Mouse (Mus musculus) left cerebral cortex, postnatal 36 days (tissue): Measurements from ENCODE around the gene Lig1. TPM values are rescaled to one million over a fixed set of nuclear protein-coding genes. Genes with fewer than 3 reads are reported as not detected.

Experiments
- DNase-seq, 2 experiments: peaks; one replicate each; pipeline ENCODE4 v3.0.0; 2021 to 2022; ENCODE audit warnings: low spot score in 2 of 2, mixed read lengths in 1 of 2
- intact Hi-C: fragments of 180-260 bp; cut with DNase I; formaldehyde crosslinking; loops from one replicate; pipeline ENCODE4 v1.15.1; 2025
- total RNA-seq, 2 experiments: library from RNA; stranded (reverse); gene quantifications; 2 replicates each; pipeline ENCODE4 v1.2.3; 2021

Lig1 gene
- total RNA-seq, 2 experiments from 2014 or later = 7.0 to 7.8 TPM

DNA sequence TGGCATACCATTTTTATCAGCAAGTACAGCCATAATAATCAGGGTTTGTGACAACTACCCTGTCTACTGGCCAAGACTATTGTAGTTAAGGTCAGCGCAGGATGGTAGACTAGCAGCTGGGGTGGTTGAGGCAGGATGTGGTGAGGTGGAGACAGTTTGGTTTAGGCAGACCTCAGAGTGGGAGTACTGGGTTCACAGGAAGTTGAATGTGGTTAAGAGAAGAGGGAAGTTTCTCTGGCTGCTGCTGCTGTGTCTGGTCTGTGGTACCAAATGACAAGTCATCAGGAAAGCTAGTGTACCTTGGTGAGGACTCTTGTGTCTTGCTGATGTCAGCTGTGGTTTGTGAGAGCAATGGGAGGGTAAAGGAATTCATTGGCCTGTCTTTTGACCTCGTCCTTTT lies 25.7 kb downstream of the Lig1 start:
- DNase-seq = no peak
- intact Hi-C loops = no loop called here

DNA sequence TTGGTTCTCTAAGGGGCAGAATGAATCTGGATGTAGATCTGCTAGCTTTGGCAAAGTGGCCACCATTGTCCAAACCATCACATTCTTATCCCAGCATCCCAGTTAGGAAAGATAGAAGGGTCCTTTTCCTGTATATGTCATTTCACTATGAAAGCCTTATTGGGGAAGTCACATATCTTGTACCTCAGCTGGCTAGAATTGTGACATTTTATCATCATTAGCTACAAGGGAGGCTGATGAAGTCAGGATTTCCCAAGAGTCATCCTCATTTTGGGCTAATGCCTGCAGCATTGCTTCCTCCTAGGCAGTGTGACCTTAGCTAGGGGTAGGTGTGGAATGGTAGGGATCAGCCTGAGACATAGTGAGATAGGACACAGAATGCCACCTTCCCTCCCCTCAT lies 26.3 kb downstream of the Lig1 start:
- no peak for DNase-seq
- intact Hi-C loops = no loop called here

DNA sequence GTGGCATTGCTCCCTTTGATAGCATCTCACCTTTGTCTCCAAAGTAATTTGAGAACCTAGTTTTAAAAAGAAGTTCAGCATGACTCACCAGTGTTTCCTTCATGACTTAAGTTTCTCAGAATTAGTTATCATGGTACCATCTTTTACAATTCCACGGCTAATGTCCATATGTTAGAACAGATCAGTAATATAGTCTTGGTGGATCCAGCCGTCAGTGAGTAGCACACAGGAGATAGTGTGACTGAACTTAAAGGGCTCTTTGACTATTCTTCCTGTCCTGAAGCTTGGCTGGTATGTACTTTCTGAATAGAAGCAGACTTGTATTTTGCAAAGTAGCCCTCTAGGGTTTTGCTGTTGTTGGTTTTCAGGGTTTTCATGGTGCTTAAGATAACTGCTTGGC lies 32.3 kb downstream of the Lig1 start:
- intact Hi-C loops = no loop called here
- no peak for DNase-seq

DNA sequence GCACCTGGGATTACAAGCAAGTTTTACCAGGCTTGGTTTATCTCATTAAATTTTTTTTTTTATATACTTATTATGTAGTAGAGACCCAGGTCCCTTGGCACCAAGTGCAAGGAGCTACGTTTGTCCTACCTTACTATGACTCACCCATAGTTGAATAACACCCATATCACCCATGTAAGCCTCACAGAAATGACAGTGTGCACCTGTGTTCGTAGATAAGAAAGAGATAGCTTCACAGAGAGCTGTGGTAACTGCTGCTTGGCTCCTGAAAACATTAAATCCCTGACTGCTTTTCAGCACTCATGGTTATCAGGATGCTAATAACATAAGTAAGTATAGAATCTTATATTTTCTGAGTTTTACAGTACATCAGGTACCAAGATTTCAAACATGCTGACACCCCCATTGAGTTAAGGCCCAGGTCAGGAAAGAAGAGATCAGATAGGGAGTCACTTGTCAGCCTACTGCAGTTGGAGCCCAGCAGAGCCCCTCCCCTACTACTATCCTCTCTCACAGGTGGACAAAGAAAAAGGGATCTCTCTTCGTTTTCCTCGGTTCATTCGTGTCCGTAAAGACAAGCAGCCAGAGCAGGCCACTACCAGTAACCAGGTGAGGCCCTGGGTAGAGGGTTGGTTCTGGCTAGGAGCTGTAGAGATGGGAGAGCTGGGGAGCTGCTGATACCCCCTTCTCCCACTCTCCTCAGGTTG lies 33.6 kb downstream of the Lig1 start:
- no peak for DNase-seq
- intact Hi-C loops = no loop called here

DNA sequence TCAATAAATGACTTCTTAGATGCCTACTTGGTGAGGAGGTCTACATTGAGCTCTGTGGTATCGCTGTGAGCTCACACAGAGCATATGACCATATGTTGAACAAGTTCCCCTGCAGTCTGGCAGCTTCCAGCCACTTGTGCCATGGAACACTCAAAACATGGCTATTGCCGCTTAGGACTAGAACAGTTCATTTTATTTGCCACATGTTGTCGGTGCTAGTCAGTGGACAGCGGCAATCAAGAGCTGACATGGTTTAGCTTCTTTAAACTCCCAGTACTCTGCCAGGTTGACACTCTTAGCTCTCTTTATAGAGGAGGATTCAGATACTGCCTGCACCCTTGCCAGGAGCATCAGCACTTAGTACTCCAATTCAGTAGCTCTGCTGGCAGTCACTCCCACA lies 34.3 kb downstream of the Lig1 start:
- DNase-seq = no peak
- intact Hi-C loops = no loop called here

DNA sequence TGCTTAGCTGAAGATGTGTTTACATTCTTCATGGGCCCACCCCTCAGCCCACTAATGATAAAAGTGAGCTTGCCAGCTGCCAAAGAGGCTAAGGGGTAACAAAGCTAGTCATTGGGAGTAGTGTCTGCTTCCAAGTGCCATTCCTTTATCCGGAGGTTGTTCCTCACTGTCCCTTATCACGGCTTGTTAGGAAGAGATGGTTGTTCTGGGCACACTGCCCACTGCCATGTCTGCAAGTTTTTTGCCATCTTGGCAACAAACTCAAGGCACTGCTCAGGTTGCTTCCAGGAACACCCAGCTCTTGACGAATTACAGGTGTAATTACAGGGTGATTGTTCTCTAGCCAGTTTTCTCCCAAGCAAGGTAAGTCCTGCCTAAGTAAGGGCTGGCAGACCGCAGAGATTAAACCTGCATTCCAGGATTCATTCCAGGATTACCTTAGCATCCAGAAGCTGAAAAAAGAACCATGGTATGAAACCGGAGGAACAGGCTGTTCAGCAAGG lies 37.1 kb downstream of the Lig1 start:
- no peak for DNase-seq
- intact Hi-C loops = no loop called here

DNA sequence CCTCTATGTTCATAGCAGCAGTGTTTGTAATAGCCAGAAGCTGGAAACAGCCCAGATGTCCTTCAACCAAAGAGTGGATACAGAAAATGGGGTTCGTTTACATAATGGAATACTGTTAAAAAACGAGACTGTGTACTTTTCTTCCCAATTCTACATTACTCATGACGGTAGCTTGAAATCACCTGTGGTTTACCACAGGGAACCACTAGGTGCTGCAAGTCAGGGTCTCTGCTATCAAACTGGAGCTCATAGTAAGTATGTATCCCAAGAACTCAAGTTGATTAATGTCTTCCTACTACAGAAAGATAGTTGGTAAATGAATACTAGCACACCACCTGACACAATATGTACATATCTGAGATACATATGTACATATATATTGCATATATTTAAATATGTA lies 44.3 kb downstream of the Lig1 start:
- DNase-seq = no peak
- intact Hi-C loops = no loop called here

DNA sequence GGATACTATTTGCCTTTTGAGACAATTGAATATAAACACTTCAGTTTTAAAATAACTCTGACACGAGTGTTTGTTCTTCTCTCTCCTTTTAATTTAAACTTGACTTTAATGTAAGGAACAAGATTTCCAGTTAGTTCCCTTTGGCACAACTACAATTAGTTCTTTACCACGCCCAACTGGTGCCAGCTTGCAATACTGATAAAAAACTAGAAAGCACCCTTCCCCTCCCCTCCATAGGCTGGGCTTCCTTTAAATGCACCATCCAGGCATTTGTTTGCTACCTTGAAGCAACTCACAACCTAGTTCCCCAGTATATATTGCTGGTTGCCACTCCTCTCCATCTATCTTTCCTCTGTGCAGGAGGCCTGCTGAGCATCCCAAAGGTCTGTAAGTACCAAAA lies 47.2 kb downstream of the Lig1 start, which contains the start of gene Pla2g4c:
Gene Pla2g4c (plus strand): TSS at position 340 of the 400 bp plus-strand sequence.
- intact Hi-C loops = no loop called here
- no peak for DNase-seq

DNA sequence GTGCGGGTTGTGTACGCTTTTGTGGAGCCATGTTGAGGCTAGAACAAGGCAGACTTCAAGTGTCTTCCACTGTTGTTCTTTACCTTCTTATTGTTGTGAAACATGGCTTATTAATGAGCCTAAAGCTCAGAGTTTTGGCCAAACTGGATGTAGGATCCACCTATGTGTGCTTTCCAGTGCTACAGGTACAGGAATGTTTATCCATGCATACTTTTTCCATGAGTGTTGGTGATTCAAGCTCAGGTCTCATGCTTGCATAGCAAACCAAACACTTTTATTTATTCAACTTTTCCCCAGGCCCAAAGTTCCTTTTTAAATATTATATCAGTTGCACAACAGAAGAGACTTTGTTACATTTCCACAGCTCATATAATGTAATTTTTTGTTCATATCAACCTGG lies 53.5 kb downstream of the Lig1 start:
- intact Hi-C loops = no loop called here
- DNase-seq = no peak

DNA sequence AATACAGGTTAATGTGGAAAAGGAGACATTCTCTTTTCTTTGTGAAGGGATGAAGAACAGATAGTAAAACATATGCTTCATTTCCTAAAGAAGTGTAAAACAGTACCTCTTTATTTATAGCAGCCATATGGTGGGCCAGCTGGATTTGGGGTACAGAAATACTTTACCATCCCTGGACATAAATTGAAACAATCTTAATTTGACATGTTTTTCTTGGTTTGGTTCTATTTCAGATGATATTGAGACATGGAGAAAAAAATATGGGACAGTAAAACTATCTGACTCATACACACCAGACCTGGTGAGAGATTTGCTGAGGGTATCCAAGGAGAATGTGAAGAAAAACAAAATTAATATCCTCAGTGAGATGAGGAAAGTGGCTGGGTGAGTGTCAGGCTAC lies 78.9 kb downstream of the Lig1 start:
- intact Hi-C loops = no loop called here
- DNase-seq = peak; percentile 42 to 45

Other genes starting within 250 kb of the Lig1 start
- 100 to 1,000 TPM; 124 to 136 TPM for gene Chmp2a, start 242.5 kb upstream of the Lig1 start, total RNA-seq
- 100 to 1,000 TPM; 210 to 252 TPM for gene Ube2m, start 239.0 kb upstream of the Lig1 start, total RNA-seq
- gene Mzf1, start 222.5 kb upstream of the Lig1 start, total RNA-seq = 10 to 100 TPM; 12.2 to 15.8 TPM
- not detected for gene Vmn1r85, start 182.1 kb upstream of the Lig1 start, total RNA-seq
- not detected for gene Vmn1r86, start 157.4 kb upstream of the Lig1 start, total RNA-seq
- gene Vmn1r87, start 137.1 kb upstream of the Lig1 start, total RNA-seq = not detected
- gene Vmn1r88, start 117.7 kb upstream of the Lig1 start, total RNA-seq = under 1 TPM; 0.07 to 0.09 TPM
- not detected for gene Vmn1r89, start 64.3 kb upstream of the Lig1 start, total RNA-seq
- gene Zswim9, start 1.4 kb downstream of the Lig1 start, total RNA-seq = 10 to 100 TPM; 13.4 to 15.9 TPM
- under 1 TPM; 0.25 to 0.43 TPM for gene Pla2g4c, start 47.4 kb downstream of the Lig1 start, total RNA-seq
- gene Cabp5, start 120.8 kb downstream of the Lig1 start, total RNA-seq = under 1 TPM; 0.35 to 0.66 TPM
- gene Bsph1, start 173.6 kb downstream of the Lig1 start, total RNA-seq = not detected